Mouse (Mus musculus): Measurements from ENCODE around the gene B230118H07Rik. TPM values are rescaled to one million over a fixed set of nuclear protein-coding genes. Genes with fewer than 3 reads are reported as not detected.

Gene B230118H07Rik
- polyA plus RNA-seq, 1 experiment, result 32.8 TPM

DNA sequence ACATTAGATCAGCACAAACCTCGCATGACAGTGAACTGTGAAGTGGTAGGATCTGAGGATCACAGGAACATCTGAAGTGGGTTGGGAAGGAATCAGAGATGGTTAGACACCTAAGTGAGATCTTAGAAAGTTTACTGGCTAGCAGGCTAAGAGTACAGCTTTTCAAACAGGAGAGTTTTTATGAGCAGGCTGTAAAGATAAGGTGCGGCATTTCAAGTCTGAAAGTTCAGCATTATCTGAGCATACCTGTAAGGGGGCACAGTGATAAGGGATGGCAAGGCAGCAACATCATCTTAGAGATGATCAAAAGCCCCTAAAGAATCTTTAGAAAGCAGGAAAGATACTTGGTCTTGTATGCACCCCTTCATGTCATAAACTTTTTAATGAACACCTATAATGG, 81.8 kb downstream of the B230118H07Rik start:
- WGBS, result 78% methylated on average over 2 of the region's 2 CpGs
- Histone ChIP-seq H3K4me1 (ENCODE audit: control insufficient read depth, insufficient read depth, low read length) (peaks cover 1% of the 10 kb centered on the region; the same call in 1 of the 2 replicates), H3K4me3 (replicated peaks; ENCODE audit: control insufficient read depth, low read depth, low read length) (no peak overlapping the region), H3K27ac (ENCODE audit: control insufficient read depth, insufficient read depth, low read depth, low read length, poor library complexity) (no peak overlapping the region)
- TF ChIP-seq POLR2A (IDR thresholded peaks at IDR 0.05; ENCODE audit: borderline replicate concordance, control insufficient read depth, low read depth, low read length), result no peak
- no peak for TF ChIP-seq CTCF (IDR thresholded peaks at IDR 0.05; ENCODE audit: control insufficient read depth, insufficient read depth, low read length)

DNA sequence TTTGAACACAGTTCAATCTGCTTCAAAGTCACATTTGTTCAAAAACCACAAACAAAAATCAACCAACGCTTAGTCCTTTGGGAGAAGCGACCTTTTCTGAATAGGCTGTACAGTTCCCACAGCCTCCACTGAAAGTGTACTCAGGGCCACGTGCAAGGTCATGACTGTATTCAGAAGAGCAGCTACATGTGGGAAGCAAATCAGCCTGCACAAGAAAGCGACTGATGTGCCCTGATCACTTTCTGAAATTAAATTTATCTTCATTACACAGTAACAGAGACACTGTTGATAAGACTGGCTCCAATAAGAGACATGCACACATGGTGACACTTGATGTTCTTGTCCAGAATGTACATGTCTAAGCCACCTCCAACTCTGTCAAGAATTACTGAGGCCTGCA, 85.6 kb downstream of the B230118H07Rik start:
- H3K4me3 ChIP-seq (replicated peaks; ENCODE audit: control insufficient read depth, low read depth, low read length), result no peak overlapping the region
- TF ChIP-seq POLR2A (IDR thresholded peaks at IDR 0.05; ENCODE audit: borderline replicate concordance, control insufficient read depth, low read depth, low read length) (no peak), CTCF (IDR thresholded peaks at IDR 0.05; ENCODE audit: control insufficient read depth, insufficient read depth, low read length) (no peak)
- H3K27ac ChIP-seq (ENCODE audit: control insufficient read depth, insufficient read depth, low read depth, low read length, poor library complexity), result no peak overlapping the region
- WGBS, result 75% methylated on average over 4 of the region's 4 CpGs
- no peaks in the 10 kb centered on the region; the same call in 1 of the 2 replicates for H3K4me1 ChIP-seq (ENCODE audit: control insufficient read depth, insufficient read depth, low read length)

DNA sequence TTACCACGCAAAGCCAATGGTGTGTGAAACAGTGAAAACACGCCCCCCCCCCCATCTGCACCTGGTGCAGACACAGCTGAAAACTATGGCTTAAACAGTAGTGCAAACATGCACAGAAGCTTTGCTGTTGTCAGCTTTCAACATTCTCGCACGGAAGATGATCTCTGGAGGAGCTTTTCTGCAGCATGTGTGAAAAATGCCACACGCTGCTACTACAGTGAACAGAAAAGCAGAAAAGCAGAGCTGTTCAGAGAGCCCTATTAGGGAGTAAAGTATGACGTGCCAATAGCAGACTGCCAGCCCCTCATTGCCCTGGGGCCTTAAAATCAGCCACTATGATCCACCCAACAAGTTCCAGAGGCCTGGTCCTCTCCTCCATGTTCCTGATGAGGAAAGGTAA, 86.1 kb downstream of the B230118H07Rik start:
- 60% methylated on average over 6 of the region's 6 CpGs for WGBS
- TF ChIP-seq POLR2A (IDR thresholded peaks at IDR 0.05; ENCODE audit: borderline replicate concordance, control insufficient read depth, low read depth, low read length), result no peak
- no peak for TF ChIP-seq CTCF (IDR thresholded peaks at IDR 0.05; ENCODE audit: control insufficient read depth, insufficient read depth, low read length)
- peak overlapping the region; percentile 26 for H3K27ac ChIP-seq (ENCODE audit: control insufficient read depth, insufficient read depth, low read depth, low read length, poor library complexity)
- no peaks in the 10 kb centered on the region; the same call in 1 of the 2 replicates for H3K4me1 ChIP-seq (ENCODE audit: control insufficient read depth, insufficient read depth, low read length)
- H3K4me3 ChIP-seq (replicated peaks; ENCODE audit: control insufficient read depth, low read depth, low read length), result no peak overlapping the region

DNA sequence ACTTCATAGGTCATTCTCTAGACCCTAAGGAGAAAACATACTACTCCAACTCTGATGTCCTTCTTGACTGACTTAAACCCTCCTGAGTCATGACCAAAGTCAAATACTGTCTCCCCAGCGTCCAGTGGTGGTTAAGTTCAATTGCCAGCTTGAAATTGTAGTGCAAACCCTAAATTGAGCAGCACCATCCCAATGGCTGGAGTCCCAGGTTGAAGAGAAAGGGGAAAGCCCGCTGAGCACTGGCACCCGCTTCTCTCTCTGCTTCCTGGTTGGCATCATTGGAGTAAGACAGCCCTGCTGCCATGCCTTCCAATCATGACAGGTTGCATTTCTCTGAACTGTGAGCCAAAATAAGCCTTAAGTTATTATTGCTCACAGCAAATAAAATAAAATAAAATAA, 89.9 kb downstream of the B230118H07Rik start:
- WGBS, result 74% methylated on average over 3 of the region's 3 CpGs
- no peak overlapping the region for H3K27ac ChIP-seq (ENCODE audit: control insufficient read depth, insufficient read depth, low read depth, low read length, poor library complexity)
- H3K4me1 ChIP-seq (ENCODE audit: control insufficient read depth, insufficient read depth, low read length), result no peaks in the 10 kb centered on the region; the same call in 1 of the 2 replicates
- TF ChIP-seq CTCF (IDR thresholded peaks at IDR 0.05; ENCODE audit: control insufficient read depth, insufficient read depth, low read length) (no peak), POLR2A (IDR thresholded peaks at IDR 0.05; ENCODE audit: borderline replicate concordance, control insufficient read depth, low read depth, low read length) (no peak)
- H3K4me3 ChIP-seq (replicated peaks; ENCODE audit: control insufficient read depth, low read depth, low read length), result no peak overlapping the region

DNA sequence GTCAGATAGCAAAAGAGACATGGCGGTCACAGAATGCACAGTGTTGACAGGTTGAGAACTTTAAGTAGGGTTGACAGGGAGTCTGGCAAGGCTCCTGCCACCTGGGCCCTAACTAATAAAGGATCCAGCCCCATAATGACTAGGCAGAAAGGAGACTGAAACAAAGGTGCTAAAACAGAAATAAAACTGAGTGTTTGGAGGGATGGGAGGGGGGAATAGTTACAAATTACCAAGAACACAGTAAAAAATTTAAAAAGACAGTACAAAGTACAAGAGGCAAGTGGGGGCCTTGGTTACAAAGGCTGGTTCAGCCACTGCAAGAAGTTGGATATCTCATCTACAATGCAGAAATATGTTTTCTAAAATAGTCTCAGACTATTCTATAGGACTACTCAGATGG, 93.4 kb downstream of the B230118H07Rik start:
- H3K4me1 ChIP-seq (ENCODE audit: control insufficient read depth, insufficient read depth, low read length), result no peaks in the 10 kb centered on the region
- TF ChIP-seq CTCF (IDR thresholded peaks at IDR 0.05; ENCODE audit: control insufficient read depth, insufficient read depth, low read length) (no peak), POLR2A (IDR thresholded peaks at IDR 0.05; ENCODE audit: borderline replicate concordance, control insufficient read depth, low read depth, low read length) (no peak)
- H3K27ac ChIP-seq (ENCODE audit: control insufficient read depth, insufficient read depth, low read depth, low read length, poor library complexity), result no peak overlapping the region
- H3K4me3 ChIP-seq (replicated peaks; ENCODE audit: control insufficient read depth, low read depth, low read length), result no peak overlapping the region
- WGBS, result 90% methylated on average over 1 of the region's 1 CpGs

DNA sequence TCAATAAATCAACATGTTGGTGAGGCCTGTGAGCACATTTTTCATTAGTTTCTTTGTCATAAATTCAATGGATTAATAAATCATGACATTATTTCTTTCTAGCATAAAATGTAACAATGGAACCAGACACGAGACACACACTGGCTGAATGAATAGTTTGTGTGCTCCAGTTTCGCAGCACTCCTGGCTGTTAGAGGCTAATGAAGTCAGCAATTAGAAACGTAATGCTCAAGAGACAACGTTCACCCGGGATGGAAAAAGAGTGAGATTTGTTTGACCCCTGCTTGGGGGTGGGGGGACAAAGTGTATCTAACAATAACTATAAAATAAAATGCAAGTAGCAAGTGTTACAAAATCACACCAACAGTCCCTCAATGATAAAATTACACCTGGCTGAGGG, 95.5 kb downstream of the B230118H07Rik start:
- TF ChIP-seq CTCF (IDR thresholded peaks at IDR 0.05; ENCODE audit: control insufficient read depth, insufficient read depth, low read length) (no peak), POLR2A (IDR thresholded peaks at IDR 0.05; ENCODE audit: borderline replicate concordance, control insufficient read depth, low read depth, low read length) (no peak)
- no peaks in the 10 kb centered on the region for H3K4me1 ChIP-seq (ENCODE audit: control insufficient read depth, insufficient read depth, low read length)
- H3K27ac ChIP-seq (ENCODE audit: control insufficient read depth, insufficient read depth, low read depth, low read length, poor library complexity), result no peak overlapping the region
- WGBS, result 79% methylated on average over 5 of the region's 5 CpGs
- H3K4me3 ChIP-seq (replicated peaks; ENCODE audit: control insufficient read depth, low read depth, low read length), result no peak overlapping the region

DNA sequence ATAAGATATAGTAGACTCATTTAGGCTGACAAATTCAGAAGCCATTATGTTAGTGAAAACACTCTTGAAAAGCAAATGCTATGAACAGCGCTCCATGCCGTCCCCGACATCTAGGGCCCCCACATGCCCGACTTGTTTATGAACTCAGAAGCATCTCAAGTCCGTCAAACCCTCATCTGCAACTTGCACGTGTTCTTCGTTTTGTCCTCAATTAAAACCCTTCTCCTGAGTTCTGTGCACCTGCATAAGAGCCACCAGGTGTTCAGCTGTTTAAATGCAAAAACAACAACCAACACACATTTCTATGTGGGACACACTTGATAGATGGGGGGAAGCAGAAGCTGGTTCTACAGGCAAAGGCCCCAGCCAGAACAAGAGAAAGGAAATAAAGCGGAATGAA, 97.0 kb downstream of the B230118H07Rik start:
- no peak for TF ChIP-seq POLR2A (IDR thresholded peaks at IDR 0.05; ENCODE audit: borderline replicate concordance, control insufficient read depth, low read depth, low read length)
- TF ChIP-seq CTCF (IDR thresholded peaks at IDR 0.05; ENCODE audit: control insufficient read depth, insufficient read depth, low read length), result no peak
- 85% methylated on average over 8 of the region's 8 CpGs for WGBS
- Histone ChIP-seq H3K4me3 (replicated peaks; ENCODE audit: control insufficient read depth, low read depth, low read length) (no peak overlapping the region), H3K27ac (ENCODE audit: control insufficient read depth, insufficient read depth, low read depth, low read length, poor library complexity) (no peak overlapping the region), H3K4me1 (ENCODE audit: control insufficient read depth, insufficient read depth, low read length) (no peaks in the 10 kb centered on the region)

DNA sequence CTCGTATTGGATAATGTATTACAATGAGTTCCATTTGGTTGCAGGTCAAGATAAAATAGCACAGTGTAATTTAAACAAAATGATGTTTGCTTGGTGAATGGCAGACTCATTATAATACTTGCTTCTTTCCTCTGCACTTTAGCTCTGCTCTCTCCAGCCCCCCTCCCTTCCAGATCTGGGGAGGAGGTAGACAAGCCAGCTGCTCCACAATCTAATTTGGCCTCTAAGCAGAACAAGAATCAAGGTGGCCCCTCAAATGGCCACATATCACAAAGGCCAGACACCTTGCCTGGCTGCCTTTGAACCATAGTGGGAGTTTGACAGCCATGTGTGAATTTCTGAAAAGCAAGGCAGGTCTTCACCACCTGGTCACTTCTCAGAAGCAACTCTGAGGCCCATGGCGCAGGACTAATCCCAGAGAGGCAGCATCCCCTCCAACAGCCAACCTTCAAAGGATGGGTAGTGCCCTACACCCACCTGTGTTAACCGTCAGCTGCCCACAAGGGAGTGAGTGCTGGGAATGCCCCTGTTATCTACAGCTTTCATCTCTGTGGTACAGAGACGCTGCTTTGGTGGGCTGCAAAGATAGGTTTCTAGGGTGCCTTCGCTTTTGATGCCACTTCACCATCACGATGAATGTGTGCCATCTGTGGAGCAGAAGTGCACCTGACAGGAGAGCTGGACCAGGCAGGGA, 98.2 kb downstream of the B230118H07Rik start:
- no peak for TF ChIP-seq CTCF (IDR thresholded peaks at IDR 0.05; ENCODE audit: control insufficient read depth, insufficient read depth, low read length)
- no peak for TF ChIP-seq POLR2A (IDR thresholded peaks at IDR 0.05; ENCODE audit: borderline replicate concordance, control insufficient read depth, low read depth, low read length)
- Histone ChIP-seq H3K4me3 (replicated peaks; ENCODE audit: control insufficient read depth, low read depth, low read length) (no peak overlapping the region), H3K4me1 (ENCODE audit: control insufficient read depth, insufficient read depth, low read length) (no peaks in the 10 kb centered on the region), H3K27ac (ENCODE audit: control insufficient read depth, insufficient read depth, low read depth, low read length, poor library complexity) (no peak overlapping the region)
- WGBS, result 73% methylated on average over 6 of the region's 6 CpGs
